Mouse (Mus musculus): ENCODE results near the gene Gcgr. TPM values are rescaled to one million over a fixed set of nuclear protein-coding genes. Genes with fewer than 3 reads are reported as not detected.

The Gcgr gene
- total RNA-seq, 1 experiment = 0.40 TPM

GRCm38 (mm10) chr11:120588531-120588930, 58.0 kb downstream of the Gcgr start:
- no peak for TF ChIP-seq CHD2 (IDR thresholded peaks at IDR 0.05; ENCODE audit: low read depth, low read length)
- no peak for TF ChIP-seq HCFC1 (IDR thresholded peaks at IDR 0.05; ENCODE audit: borderline replicate concordance, insufficient read depth, low read length)
- no peak for DNase-seq (ENCODE audit: low read depth, low spot score)
- H3K4me1 ChIP-seq (ENCODE audit: control insufficient read depth in 2 of 2, insufficient read depth in 2 of 2, low read length in 2 of 2, poor library complexity in 1 of 2) = no peaks in the 10 kb centered on the region
- H3K9me3 ChIP-seq (ENCODE audit: control insufficient read depth, insufficient read depth, low read depth, low read length) = no peaks in the 10 kb centered on the region
- H3K9ac ChIP-seq (ENCODE audit: insufficient read depth, low read depth, low read length, poor library complexity, severe bottlenecking) = no peak overlapping the region
- H3K4me3 ChIP-seq (ENCODE audit: insufficient read depth in 1 of 2, low read depth in 1 of 2, low read length in 2 of 2, poor library complexity in 1 of 2, severe bottlenecking in 1 of 2) = no peak overlapping the region
- no peak overlapping the region for H3K27ac ChIP-seq (ENCODE audit: insufficient read depth, low read depth, low read length, poor library complexity, severe bottlenecking)
- H3K36me3 ChIP-seq (ENCODE audit: control insufficient read depth, insufficient read depth, low read length, poor library complexity, severe bottlenecking) = peaks cover 33% of the 10 kb centered on the region
- in situ Hi-C loops (cut with MboI; ENCODE audit: low sequenced_read_pairs in 2 of 2, unreplicated experiment in 2 of 2) = no loop called here

Other genes with a start within 250 kb of the Gcgr start
- gene Actg1, start 182.2 kb upstream of the Gcgr start, total RNA-seq (2012; rRNA removed) = 1,716 and 2,367 TPM in 2 replicates
- 0.31 and 0.42 TPM in 2 replicates for gene Fscn2, start 169.2 kb upstream of the Gcgr start, total RNA-seq (2012; rRNA removed)
- 27.2 and 30.0 TPM in 2 replicates for gene Faap100, start 151.9 kb upstream of the Gcgr start, total RNA-seq (2012; rRNA removed)
- gene Nploc4, start 93.0 kb upstream of the Gcgr start, total RNA-seq (2012; rRNA removed) = 35.6 and 57.7 TPM in 2 replicates
- gene Tspan10, start 88.1 kb upstream of the Gcgr start, total RNA-seq (2012; rRNA removed) = not detected in 2 replicates
- not detected in 2 replicates for gene Pde6g, start 77.2 kb upstream of the Gcgr start, total RNA-seq (2012; rRNA removed)
- gene Oxld1, start 72.6 kb upstream of the Gcgr start, total RNA-seq (2012; rRNA removed) = 2.9 and 4.1 TPM in 2 replicates
- 24.6 and 27.4 TPM in 2 replicates for gene Ccdc137, start 72.6 kb upstream of the Gcgr start, total RNA-seq (2012; rRNA removed)
- 15.3 and 21.2 TPM in 2 replicates for gene Arl16, start 63.1 kb upstream of the Gcgr start, total RNA-seq (2012; rRNA removed)
- 100 and 136 TPM in 2 replicates for gene Mrpl12, start 46.1 kb upstream of the Gcgr start, total RNA-seq (2012; rRNA removed)
- gene Slc25a10, start 38.9 kb upstream of the Gcgr start, total RNA-seq (2012; rRNA removed) = 30.2 and 35.0 TPM in 2 replicates
- gene Mcrip1, start 19.0 kb downstream of the Gcgr start, total RNA-seq (2012; rRNA removed) = 18.9 and 20.2 TPM in 2 replicates
- gene Ppp1r27, start 20.4 kb downstream of the Gcgr start, total RNA-seq (2012; rRNA removed) = not detected in 2 replicates
- gene P4hb, start 42.6 kb downstream of the Gcgr start, total RNA-seq (2012; rRNA removed) = 904 and 977 TPM in 2 replicates
- gene Arhgdia, start 50.9 kb downstream of the Gcgr start, total RNA-seq (2012; rRNA removed) = 161 and 253 TPM in 2 replicates
- gene Alyref, start 67.7 kb downstream of the Gcgr start, total RNA-seq (2012; rRNA removed) = 300 and 397 TPM in 2 replicates
- 87.4 and 98.4 TPM in 2 replicates for gene Anapc11, start 67.7 kb downstream of the Gcgr start, total RNA-seq (2012; rRNA removed)
- 0.69 and 0.94 TPM in 2 replicates for gene Npb, start 77.8 kb downstream of the Gcgr start, total RNA-seq (2012; rRNA removed)
- 88.6 and 188 TPM in 2 replicates for gene Pcyt2, start 87.2 kb downstream of the Gcgr start, total RNA-seq (2012; rRNA removed)
- 29.4 and 33.2 TPM in 2 replicates for gene Sirt7, start 94.5 kb downstream of the Gcgr start, total RNA-seq (2012; rRNA removed)
- gene Mafg, start 102.9 kb downstream of the Gcgr start, total RNA-seq (2012; rRNA removed) = 42.6 and 48.4 TPM in 2 replicates
- 19.0 and 19.6 TPM in 2 replicates for gene Pycr1, start 113.1 kb downstream of the Gcgr start, total RNA-seq (2012; rRNA removed)
- 0.63 TPM in 1 of 2 replicates, not detected in the other for gene Myadml2, start 117.5 kb downstream of the Gcgr start, total RNA-seq (2012; rRNA removed)
- gene Notum, start 130.5 kb downstream of the Gcgr start, total RNA-seq (2012; rRNA removed) = 47.8 and 196 TPM in 2 replicates
- gene Aspscr1, start 142.3 kb downstream of the Gcgr start, total RNA-seq (2012; rRNA removed) = 85.2 and 144 TPM in 2 replicates
- gene Cenpx, start 183.0 kb downstream of the Gcgr start, total RNA-seq (2012; rRNA removed) = 53.9 TPM in 2 replicates
- gene Lrrc45, start 183.2 kb downstream of the Gcgr start, total RNA-seq (2012; rRNA removed) = 30.3 and 65.0 TPM in 2 replicates
- 20.1 and 34.3 TPM in 2 replicates for gene Rac3, start 190.8 kb downstream of the Gcgr start, total RNA-seq (2012; rRNA removed)
- 43.6 and 66.6 TPM in 2 replicates for gene Dcxr, start 196.6 kb downstream of the Gcgr start, total RNA-seq (2012; rRNA removed)
- gene Cbr2, start 201.4 kb downstream of the Gcgr start, total RNA-seq (2012; rRNA removed) = not detected in 2 replicates
- gene Hmga1b, start 232.1 kb downstream of the Gcgr start, total RNA-seq (2012; rRNA removed) = 184 and 244 TPM in 2 replicates